Mouse (Mus musculus) gastrocnemius, postnatal 10 days (tissue): ENCODE results near the gene Trabd2b. TPM values are rescaled to one million over a fixed set of nuclear protein-coding genes. Genes with fewer than 3 reads are reported as not detected.

ENCODE experiments used
- DNase-seq: peaks from one replicate; pipeline ENCODE4 v3.0.0; 2021; ENCODE audit warnings: mixed read lengths
- total RNA-seq, 2 experiments: library from RNA; stranded (reverse); gene quantifications; 2 replicates each; pipeline ENCODE4 v1.2.3; 2021

Trabd2b gene
- total RNA-seq, 2 experiments from 2014 or later = 2.7 to 2.8 TPM

- DNase-seq = no peak
Measured at GRCm38 (mm10) chr4:114541221-114541620, 134.7 kb downstream of the Trabd2b start.

GRCm38 (mm10) chr4:114542136-114542535 is 135.6 kb downstream of the Trabd2b start:
- no peak for DNase-seq

- no peak for DNase-seq
Measured at GRCm38 (mm10) chr4:114545481-114546200, 139.1 kb downstream of the Trabd2b start.

- no peak for DNase-seq
Measured at GRCm38 (mm10) chr4:114547658-114548448, 141.3 kb downstream of the Trabd2b start.

- DNase-seq = no peak
Measured at GRCm38 (mm10) chr4:114549487-114549886, 143.0 kb downstream of the Trabd2b start.

- DNase-seq = no peak
Measured at GRCm38 (mm10) chr4:114550471-114551156, 144.1 kb downstream of the Trabd2b start.

- no peak for DNase-seq
Measured at GRCm38 (mm10) chr4:114556880-114557279, 150.4 kb downstream of the Trabd2b start.

- DNase-seq = no peak
Measured at GRCm38 (mm10) chr4:114557731-114558130, 151.2 kb downstream of the Trabd2b start.

- no peak for DNase-seq
Measured at GRCm38 (mm10) chr4:114558487-114558886, 152.0 kb downstream of the Trabd2b start.

- no peak for DNase-seq
Measured at GRCm38 (mm10) chr4:114560638-114561216, 154.2 kb downstream of the Trabd2b start.

- no peak for DNase-seq
Measured at GRCm38 (mm10) chr4:114564131-114564695, 157.7 kb downstream of the Trabd2b start.

GRCm38 (mm10) chr4:114567594-114567993 is 161.1 kb downstream of the Trabd2b start:
- DNase-seq = no peak

GRCm38 (mm10) chr4:114568081-114568605 is 161.6 kb downstream of the Trabd2b start:
- DNase-seq = no peak

- DNase-seq = no peak
Measured at GRCm38 (mm10) chr4:114578153-114578950, 171.8 kb downstream of the Trabd2b start.

GRCm38 (mm10) chr4:114583546-114584144 is 177.1 kb downstream of the Trabd2b start:
- DNase-seq = no peak

GRCm38 (mm10) chr4:114584686-114585085 is 178.2 kb downstream of the Trabd2b start:
- DNase-seq = no peak

- no peak for DNase-seq
Measured at GRCm38 (mm10) chr4:114593554-114594215, 187.2 kb downstream of the Trabd2b start.

GRCm38 (mm10) chr4:114595188-114595701 is 188.7 kb downstream of the Trabd2b start:
- DNase-seq = peak; percentile 29

GRCm38 (mm10) chr4:114599121-114599520 is 192.6 kb downstream of the Trabd2b start:
- DNase-seq = no peak
